Mouse (Mus musculus): ENCODE results near the gene Psmb2.

DNA sequence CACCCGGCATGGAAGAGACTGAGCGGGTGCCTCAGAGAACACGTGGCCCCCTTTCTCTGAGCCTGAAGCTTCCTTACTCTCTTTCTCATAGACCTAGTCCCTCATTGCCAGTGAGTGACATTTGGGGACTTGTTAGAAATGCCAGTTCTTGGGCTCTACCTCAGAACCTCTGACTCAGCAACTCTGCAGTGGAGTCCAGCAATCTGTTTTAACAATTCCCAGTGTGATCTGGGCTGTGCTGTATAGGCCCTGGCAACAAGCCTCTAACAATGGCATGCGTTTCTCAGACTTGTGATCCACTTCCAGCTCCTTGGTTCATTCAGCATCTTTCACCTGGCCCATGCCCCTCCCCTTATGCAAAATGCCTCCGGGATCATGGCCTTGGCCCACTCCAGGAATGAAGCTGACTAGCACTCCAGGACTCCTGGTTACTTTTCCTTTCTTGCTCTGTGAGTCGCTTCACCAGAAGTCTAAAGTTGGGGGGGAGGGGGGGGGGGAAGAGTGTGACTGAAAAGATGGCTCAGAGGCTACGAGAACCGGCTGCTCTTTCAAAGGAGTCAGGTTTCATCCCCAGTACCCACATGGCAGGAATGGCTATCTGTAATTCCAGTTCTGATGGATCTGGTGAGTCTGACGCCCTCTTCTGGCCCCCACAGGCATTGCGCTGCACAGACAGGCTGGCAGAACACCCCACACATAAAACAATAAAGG is 62.7 kb downstream of the Psmb2 start:
- peak; percentile 28; the same call in 1 of the 2 replicates for TF ChIP-seq CTCF (IDR thresholded peaks at IDR 0.05; ENCODE audit: extremely low read depth, insufficient read length, insufficient replicate concordance, low read depth, low read length)
- no peak for TF ChIP-seq POLR2A (IDR thresholded peaks at IDR 0.05; ENCODE audit: low read depth, low read length)

All from small intestine, adult 2 months (tissue).